Mouse (Mus musculus) megakaryocyte progenitor cell, adult 5-6 weeks (primary cell): ENCODE results near the gene Rsu1. TPM values are rescaled to one million over a fixed set of nuclear protein-coding genes. Genes with fewer than 3 reads are reported as not detected.

Experiments used
- ATAC-seq: replicated peaks from 2 replicates; pipeline ENCODE4 v1.8.0; 2016; ENCODE audit warnings: mild to moderate bottlenecking, moderate TSS enrichment, inconsistent platforms; ENCODE audit not compliant: poor library complexity
- total RNA-seq, 2 experiments: library from RNA; stranded (forward) in 1 of 2; stranded (reverse) in 1 of 2; fragments of 157-497, 149-512 nt in 1 of 2; fragments of 200-1000 nt in 1 of 2; gene quantifications; 2 replicates each; pipeline versions ENCODE4 v1.2.3 to v1.2.4; 2015 to 2017

The Rsu1 gene
- total RNA-seq, 2 experiments from 2014 or later: 134 to 144 TPM

DNA sequence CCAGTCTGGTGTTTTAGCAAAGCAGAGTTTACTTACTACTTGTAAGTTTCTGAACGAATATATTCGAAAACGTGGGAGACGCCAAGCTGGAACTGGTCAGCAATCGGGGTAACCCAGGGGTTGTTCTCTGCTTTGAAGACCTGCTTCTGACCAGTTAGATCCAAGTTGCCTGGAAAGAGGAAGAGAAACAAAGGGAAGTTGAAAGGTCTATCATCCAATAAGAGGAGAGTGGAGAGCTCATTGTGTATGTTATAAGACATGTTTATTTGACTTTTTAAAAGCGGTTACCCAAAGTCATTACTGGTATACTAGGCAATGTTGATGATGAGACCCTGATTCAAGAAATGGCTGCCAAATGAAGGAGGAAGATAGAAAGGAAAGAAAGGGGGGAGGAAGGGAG, 101.3 kb downstream of the Rsu1 start:
- peak; percentile 42 for ATAC-seq

DNA sequence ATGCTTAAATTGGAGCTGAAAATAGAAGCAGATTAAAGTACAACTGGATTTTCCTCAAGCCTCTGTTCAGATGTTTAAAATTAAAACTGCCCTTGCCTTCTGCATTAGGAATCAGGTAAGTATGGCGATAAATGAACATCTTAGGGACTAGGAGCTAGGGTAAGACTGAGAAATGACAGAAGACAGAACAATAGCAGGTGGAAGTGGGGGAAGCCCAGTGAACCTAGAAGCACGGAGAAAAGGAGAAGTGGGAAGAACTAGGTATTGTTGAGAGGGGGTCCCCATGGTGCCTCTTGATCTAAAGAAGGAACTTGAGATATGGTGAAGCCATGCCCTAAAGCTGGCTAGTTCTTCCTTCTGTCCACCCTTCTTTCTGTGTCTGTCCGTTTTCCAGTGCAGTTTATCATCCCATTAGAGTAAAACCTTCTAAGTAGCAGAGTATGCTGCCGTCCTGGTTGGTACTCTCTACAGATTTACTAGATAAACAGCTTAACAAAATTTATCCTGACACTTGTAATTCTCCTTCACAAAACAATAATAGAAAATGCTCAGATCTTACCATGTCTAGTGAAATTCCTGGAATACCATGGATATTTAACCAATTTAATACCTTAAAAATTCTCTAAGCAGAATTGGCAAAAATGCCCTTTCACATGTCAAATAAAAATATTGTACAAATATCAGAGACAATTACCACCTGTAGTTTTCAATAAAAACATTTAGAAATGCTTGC, 101.9 kb downstream of the Rsu1 start:
- ATAC-seq: peak; percentile 54

DNA sequence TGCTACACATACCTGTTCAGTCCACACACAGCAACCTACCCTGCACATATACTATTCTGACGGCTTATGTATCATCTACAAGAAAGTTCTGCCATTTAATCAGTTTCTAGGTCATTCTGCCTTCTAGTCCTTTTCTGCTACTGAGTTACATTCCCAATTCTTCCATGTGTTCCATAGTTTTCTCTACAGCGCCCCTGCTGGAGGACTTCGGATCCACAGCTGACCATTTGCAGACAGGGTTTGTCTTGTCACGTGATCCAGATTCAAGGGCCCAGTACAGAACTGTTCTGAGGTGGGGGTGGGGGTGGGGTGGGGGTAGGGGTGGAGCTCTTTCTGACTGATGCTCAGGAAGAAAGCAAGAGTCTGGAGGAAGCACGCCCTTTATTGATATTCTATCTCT, 102.5 kb downstream of the Rsu1 start:
- ATAC-seq: peak; percentile 56

DNA sequence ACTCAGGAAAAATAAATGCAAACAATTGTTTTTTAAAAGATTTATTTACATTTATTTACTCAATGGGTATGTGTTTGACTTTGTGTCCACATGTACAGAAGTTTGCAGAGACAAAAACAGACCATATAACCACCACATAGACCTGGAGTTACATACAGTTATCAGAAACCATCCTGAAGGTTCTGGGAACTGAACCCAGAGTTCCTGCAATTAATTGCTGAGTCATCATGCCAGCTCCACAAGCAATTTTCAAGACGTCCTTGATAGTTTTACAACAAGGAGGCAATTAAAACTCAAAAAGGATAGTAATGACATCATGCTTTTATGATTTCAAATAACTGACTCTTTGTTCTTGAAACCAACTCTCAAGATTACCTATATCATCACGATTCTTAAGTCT, 109.5 kb downstream of the Rsu1 start:
- no peak for ATAC-seq

DNA sequence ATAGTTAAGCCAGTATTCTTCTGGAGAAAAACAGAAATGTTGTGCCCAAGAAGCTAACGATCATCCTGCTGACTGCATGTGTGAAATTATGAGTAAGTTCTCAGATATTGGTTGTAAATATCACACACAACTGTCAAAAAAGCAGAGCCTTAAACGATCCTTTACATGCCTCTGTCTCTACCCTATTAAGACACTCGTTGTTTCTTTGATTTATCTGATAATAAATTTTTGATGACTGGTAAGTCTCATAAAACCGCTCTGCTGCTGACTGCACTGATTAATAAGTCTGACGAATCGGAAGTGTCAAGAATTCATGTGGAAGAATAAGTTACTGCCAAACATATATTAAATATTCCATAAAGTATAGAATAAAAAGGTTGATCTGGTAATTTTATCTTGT, 126.0 kb downstream of the Rsu1 start:
- ATAC-seq: no peak

DNA sequence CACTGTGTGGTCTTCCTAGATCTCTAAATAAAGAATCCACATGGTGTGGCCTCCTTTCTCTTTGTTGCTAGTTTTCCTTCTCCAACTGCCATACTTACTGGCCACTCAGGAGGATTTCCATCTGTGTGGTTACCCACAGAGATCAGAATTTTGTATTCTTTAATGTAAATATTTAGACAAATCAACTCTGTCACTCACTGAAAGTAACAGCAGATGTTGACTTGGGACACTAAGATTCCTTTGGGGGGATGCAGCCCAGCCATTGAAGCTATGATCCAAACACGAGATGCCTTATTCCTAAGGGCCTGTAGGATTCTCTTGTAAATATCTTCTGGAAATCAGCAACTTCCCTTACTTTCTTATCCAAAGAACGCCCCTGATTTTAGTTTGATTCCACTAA, 136.3 kb downstream of the Rsu1 start:
- no peak for ATAC-seq

DNA sequence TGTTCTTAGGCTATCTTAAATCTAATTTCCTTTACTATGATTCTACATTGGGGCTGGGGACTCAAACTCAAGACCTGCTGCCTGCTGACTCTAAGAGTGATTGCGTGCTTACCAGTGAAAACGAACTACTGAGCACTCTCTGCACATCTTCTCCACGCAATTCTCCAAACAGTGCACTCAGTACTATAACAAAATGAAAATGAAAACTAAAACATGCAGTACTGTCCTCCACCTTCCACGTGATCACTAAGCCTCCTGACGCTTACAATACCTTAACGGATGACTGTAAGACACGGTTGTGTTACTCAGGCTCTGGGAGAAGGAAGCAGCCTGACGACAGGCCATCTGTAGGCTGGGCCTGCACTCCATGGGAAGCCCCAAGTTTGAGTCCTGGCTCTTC, 138.4 kb downstream of the Rsu1 start:
- no peak for ATAC-seq

DNA sequence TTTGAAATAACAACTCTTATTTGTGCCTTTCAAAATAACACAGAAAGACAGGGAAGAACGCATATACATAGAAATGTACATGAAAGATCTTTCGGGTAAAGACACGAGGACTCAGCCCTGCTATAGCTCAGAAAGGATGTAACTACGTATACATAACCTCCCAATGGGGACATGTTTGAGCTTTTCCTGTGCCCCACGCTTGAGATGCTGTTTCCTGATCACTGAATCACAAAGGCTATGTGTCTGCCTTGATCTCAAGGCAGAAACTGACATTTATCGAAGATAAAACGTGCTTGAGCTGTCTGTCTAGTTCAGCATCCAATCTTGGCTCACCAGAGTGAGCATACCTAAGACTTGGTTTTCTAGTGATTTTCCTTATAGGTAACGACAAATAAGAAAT, 138.8 kb downstream of the Rsu1 start:
- no peak for ATAC-seq

DNA sequence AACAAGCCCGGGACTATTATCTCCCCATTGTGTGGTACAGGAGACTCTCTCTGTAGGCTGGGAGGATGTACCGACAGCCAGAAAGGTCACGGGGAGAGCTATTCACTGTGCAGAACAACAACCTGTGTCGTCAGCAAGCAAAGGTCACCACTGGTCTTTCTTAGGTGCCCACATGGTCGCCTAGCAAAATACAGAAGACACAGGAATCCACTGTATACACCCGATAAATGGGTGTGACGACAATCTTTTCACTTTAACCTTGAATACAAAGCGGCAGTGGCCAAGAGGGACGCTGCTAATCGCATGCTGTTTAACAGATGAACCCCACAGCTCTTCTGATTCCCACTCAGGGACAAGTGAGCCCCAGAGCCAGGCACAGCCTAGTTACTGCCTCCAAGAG, 141.4 kb downstream of the Rsu1 start:
- no peak for ATAC-seq

DNA sequence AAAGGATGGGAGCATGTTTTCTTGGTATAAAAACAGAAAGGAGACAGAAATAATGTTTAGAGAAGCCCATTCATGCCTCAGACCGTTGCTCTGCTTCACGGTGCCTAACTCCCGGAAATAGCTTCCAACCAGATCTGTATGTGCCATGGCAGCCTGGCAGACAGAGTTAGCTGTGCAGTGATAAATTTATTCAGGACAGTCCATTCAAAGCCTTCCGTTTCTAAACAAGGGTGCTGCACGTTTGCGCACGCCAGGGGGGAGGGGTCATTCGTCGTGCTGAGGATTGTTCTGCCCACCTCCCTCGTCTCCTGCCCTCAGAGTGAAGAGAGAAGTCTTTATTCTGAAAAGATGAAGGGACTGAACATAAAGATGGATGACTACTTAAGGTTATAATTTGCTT, 141.9 kb downstream of the Rsu1 start:
- no peak for ATAC-seq

DNA sequence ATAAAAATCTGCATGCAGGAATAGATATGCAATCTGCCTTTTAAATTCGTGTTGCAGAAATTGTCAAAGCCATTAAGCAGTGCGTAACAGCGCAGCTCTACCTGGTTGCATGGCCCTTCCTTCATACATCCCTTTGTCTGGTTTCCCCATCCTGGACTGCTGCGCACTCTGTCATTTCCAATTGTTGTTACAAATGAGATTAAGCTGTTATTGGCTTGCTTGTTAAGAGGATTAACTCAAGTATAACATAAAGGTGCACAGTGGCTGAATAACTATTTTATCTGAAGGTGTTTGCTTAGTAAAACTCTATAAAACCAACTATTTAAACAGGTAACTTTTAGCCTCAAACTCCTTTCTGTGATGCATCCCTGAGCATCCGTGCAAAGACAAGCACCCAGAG, 150.8 kb downstream of the Rsu1 start:
- no peak for ATAC-seq

DNA sequence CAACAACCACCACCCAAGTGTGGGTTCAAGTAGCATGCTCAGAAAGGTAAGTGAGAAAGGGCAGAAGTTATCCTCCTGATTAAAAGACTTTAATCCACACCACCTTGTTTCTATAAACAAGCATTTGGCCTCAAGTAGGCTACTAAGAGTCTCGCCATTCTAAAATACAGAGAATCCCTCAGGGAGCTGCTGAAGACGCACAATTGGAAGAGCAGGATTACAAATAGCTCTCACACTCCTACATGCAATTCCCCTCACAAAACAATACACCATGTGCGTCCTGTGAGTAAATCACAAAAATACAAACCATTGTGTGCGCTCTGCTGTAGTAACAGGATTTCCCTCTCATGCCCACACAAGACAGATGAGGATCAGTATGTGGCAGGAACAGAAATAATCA, 153.3 kb downstream of the Rsu1 start:
- no peak for ATAC-seq

DNA sequence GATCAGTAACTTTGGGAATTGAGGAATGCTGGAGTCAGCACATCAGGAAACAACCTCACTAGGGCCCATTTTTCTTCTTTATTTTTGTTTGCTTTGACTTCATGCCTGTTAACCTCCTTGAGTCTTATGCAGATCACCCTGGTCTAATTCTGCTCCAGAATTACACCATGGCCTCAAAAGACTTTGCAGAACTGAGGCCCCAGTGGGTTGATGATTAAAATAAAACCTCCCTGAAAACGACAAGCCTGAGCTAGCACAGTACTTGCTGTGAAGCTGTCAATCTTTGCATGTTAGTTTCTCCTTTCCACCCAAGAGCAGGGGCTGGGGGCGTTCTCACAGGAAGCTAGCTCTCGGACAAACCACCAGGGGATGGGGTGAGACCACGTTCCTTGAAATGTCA, 164.7 kb downstream of the Rsu1 start:
- no peak for ATAC-seq

DNA sequence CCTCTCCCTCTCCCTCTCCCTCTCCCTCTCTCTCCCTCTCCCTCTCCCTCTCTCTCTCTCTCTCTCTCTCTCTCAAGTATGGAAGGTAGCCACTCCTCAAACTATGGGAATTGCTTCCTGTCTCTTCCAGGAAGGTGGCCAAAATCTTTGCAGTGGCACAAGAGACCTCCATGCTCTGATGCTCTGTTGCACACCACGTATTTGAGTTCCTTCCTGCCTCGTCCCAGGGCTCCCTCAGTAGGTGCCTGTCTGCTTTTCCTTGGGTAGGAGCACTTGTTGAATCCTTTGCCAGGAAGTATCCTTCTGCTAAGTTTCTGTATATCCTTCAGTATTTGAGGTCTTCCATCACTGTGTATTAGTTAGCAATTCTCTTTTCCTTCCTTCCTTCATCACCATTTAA, 166.8 kb downstream of the Rsu1 start:
- no peak for ATAC-seq

DNA sequence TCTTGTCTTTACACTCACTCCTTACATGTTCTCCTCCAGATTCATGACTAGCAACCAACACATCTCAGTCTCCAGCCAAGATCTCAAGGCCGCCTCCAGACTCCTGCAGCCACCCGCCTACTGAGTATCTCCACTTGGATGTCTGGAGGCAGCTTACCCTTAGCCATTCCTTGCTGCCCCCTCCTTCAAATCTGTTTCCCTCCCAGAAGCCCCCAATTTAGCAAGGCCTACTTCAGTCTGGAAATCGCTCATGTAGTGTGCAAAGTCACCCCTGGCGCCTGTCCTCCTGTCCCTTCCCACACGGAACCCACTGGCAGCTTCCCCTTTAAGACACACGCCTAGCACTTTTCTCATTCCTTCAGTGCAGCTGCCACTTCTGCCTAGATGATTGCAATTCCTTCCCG, 167.4 kb downstream of the Rsu1 start:
- ATAC-seq: 0 out of 2 replicates have a peak, but pooled peaks have one; percentile 34

DNA sequence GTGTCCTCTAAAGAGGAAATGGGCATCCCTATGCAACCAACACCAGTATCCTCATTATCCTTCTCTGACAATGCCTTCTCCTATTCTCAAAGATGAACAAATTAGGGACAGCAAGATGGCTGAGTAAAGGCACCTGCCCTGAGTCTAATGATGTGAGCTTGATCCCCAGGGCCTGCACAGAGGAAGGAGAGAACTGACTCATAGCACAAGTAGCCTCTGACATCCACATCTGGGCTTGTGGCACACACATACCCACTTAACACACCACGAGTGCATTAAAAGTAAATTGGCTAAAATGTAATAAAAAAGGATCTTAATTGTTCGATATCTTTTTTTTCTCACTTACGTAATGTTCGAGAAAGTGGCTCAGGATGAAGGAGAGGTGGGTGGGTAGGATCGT, 177.2 kb downstream of the Rsu1 start:
- no peak for ATAC-seq

DNA sequence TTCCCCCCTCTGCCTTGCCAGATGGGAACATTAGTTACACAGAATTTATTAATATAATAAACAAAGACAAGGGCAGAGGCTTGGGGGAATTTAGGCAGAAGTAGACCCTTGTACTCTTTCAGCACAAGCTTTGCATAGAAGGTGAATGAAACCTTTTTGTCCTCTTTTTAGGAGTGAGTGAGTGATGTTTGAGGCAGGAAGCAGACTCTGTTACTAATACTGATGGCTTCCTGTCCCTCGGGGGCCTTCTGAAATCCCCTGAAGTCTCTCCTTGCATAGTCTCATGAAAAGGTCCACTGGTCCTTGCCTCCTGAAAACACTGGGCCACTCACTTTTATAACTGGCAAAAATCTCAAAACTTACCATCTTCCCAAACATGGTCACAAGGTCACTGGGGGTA, 177.6 kb downstream of the Rsu1 start:
- no peak for ATAC-seq

DNA sequence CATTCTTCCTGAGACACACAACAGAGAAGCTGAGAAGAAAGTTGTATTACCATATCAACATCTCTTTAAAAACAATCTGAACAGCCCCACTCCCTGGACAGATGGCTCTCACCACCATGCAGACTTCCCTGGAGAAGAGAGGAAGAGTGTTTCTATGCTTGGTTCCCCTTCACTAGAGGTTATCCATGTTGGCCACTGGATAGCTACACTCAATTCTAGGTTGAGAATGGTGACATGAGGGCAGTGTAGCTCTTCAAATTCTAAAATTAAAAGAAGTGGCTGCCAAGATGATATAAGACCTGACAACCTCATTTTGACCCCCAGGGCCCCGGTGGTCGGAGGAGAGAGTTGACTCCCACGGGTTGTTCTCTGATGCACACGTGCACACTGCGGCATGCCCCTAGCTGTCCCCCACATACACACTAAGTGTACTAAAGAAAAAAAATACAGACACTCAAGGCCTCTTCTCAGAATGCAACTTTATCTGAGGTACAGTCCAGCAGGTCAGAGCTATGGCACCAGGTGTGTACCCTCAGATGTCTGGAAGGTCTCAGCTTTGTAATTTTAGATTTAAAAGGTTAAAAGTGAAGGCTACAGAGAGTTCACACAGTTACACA, 179.7 kb downstream of the Rsu1 start:
- no peak for ATAC-seq

DNA sequence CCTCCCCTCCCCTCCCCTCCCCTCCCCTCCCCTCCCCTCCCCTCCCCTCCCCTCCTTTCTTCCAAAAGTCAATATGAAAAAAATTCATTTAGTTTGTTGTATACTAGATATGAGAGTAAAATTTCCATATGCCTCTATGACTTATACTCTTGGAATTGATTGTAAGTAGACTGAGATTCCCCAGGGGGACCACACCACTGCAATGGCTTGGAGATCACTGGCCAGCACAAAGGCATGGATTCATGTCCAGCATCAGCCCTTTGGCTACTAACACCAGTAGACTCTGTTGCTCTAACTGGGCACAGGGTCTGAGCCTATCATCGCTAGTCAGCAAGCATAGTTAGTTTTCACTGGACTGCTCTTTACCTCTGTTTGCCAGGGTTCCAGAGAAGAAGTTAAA, 180.4 kb downstream of the Rsu1 start:
- no peak for ATAC-seq

DNA sequence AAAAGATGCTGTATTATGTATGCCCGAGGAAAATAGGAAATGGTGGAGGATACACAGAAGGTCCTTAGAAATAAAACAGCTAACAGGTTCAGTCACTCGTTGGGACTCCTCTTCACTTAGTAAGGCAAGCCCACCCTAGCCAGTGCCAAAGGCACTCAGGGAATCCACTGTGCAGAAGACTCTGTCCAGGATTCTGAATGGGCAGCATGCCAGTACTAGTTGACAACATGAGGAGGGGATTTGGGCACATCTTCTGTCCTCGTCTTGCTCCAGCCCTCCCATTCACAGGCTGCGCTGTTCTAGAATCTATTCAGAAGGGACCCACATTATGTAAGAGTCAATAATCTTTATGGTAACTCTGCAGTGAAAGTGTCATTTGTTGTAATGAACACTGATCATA, 181.4 kb downstream of the Rsu1 start:
- ATAC-seq: no peak

DNA sequence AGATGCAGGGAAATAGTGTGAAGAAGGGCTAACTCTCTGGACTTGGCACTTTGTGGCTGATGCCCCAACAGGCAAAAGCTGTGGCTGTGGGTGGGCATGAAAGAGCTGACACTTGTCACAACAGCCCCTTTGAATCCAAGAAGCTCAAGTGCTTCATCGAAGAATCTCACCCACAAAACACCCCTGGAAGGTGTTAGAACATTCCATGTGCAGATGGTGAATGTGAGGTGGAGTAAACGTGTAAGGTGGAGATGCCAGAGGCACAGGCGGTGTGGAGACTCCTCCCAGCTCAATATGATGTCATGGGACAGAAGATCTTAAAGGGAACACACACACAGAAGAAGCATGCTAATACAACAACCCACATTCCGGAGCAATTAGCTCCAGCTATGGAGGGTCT, 182.9 kb downstream of the Rsu1 start:
- no peak for ATAC-seq

DNA sequence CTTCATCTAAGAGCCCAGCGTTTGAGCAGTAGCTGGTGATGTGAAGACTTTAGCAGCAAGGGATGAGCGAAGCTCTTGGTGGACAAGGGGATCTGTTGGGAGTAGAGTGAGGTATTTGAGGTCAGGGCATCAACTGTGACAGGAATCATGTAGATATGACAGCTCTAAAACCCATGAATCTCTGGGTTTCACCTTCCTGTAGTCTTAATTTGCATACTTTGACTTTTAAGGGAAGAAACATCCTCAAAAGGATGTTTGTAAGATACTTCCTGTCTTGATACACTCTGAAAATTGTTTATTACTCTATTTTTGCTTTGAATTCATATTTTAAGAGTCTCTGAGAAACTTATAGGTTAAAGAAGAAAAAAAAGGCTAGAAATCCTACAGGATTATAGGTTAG, 183.4 kb downstream of the Rsu1 start:
- no peak for ATAC-seq

DNA sequence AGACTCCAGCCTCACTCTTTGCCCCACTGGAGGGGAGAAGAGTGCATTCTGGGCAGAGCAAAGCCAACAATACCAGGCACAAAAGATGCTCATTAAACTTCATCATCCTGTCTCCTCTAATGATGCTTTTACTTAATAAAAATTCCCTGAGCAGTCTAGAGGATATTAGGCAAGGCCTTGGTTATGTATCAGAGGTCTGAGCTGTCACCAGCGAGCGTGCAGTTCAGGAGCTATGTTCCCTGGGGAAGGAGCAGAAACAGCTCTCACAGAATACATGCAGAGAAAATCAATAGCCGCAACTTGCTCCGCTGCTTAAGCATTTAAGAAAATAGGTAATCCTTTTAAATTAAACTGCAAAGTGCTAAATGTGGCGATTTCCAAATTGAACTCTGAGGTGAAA, 187.0 kb downstream of the Rsu1 start:
- ATAC-seq: no peak
